Mouse (Mus musculus): ENCODE data around the gene Epyc.
A peak's percentile ranks its signal among the peaks of the same experiment; 100 is the strongest.

Gene Epyc

DNA sequence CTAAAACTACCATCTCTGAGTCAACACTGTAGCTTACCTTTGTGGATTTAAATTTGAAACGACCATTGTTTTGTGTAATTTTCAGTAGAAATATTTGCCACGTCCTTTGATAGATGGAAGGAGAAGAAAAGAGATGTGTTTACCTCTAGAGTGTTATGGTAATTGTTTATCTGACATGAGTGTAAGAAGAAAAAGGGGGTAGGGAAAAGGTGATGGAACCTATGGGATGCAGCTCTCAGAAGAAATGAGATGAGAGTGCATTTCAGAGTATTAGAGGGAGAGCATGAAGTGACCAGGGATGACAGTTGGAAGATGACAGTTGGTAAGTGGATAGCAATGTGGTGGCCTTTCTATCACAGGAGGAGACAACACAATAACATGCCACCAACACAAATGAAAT lies at the start of gene Epyc:
Gene Epyc (plus strand): TSS at position 301 of the 400 bp plus-strand sequence.
- ATAC-seq (ENCODE audit: insufficient number of reproducible peaks, low FRiP score, low TSS enrichment): no peak

- ATAC-seq (ENCODE audit: insufficient number of reproducible peaks, low FRiP score, low TSS enrichment): no peak
These were observed 48.2 kb upstream of the Epyc start for GRCm38 (mm10) chr10:97595680-97596079.

GRCm38 (mm10) chr10:97601744-97602143 lies 42.1 kb upstream of the Epyc start:
- no peak for ATAC-seq (ENCODE audit: insufficient number of reproducible peaks, low FRiP score, low TSS enrichment)

DNA sequence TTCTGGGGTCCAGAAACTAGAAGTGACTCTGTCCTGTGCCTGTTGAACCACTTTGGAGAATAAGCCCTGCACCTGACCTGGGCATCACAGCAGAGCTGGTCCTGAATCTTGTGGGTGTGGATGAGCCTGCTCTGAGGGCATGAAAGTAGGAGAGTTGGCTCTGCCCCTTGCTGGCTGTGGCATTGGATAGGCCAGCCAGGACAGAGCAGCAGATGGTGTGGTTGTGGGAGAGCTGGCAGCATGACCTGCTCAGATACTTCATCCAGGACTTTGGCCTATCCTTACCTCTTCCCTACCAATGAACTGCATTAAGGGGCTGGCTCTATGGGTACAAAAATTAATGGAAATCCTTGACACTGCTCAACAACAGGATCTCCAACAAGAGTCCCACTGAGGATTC lies 40.6 kb upstream of the Epyc start:
- ATAC-seq (ENCODE audit: insufficient number of reproducible peaks, low FRiP score, low TSS enrichment): peak; percentile 100

GRCm38 (mm10) chr10:97606579-97606978 lies 37.3 kb upstream of the Epyc start, which contains the start of gene Kera:
Gene Kera, plus strand, starts transcription at chr10:97606879.
- no peak for ATAC-seq (ENCODE audit: insufficient number of reproducible peaks, low FRiP score, low TSS enrichment)

GRCm38 (mm10) chr10:97622328-97622727 lies 21.5 kb upstream of the Epyc start:
- no peak for ATAC-seq (ENCODE audit: insufficient number of reproducible peaks, low FRiP score, low TSS enrichment)

DNA sequence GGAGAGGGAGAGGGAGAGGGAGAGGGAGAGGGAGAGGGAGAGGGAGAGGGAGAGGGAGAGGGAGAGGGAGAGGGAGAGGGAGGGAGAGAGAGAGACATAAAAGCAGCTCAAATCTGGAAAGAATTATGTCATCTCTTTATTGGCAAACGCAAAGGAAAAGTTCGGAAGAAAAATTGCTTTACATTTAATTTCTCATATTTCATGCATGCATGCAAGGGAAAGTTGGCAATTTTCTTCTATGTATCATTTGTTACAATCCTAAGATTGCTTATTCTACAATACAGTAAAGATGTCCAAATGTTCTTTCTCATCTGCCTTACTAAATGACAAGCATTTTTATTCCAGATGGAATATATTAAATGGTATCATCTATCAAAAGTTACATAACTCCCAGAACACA lies 19.5 kb upstream of the Epyc start:
- no peak for ATAC-seq (ENCODE audit: insufficient number of reproducible peaks, low FRiP score, low TSS enrichment)

DNA sequence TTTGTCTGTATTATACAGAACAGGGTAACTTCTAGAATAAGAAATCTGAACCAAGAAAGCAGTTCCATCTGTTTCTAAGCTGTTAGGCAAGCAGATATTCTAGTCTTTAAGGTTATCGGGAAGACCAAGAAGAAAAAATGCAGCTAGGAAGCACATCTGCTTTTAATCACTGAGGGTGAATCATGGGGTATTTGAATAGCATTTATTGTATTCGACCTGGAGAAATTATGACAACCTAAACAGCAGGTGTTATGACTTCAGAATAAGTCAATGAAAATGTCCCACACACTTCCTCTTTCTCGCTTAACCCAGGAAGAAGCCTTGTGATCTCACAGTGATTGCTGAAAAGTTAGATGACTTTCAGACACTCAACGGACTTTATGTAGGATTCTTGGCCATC lies 18.8 kb upstream of the Epyc start:
- ATAC-seq (ENCODE audit: insufficient number of reproducible peaks, low FRiP score, low TSS enrichment): no peak

DNA sequence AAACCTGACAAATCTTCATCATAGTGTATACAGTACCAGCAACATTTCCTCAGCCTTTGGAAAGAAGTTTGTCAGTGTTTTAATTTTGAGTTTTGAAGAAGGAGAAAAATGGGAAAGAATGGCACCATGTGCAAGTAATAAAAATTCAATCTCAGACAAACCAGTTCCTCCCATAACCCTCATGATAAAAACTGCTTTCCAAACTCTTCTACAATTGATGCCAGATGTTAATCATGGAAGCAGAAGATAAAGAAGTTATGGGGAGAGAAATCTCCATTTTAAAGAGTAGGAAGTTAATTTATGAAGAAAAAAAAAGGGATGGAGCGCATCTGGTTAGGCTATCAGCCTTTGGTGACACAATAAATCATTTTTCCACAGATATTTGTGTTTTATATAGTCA lies 17.3 kb upstream of the Epyc start:
- no peak for ATAC-seq (ENCODE audit: insufficient number of reproducible peaks, low FRiP score, low TSS enrichment)

GRCm38 (mm10) chr10:97631061-97631460 lies 12.8 kb upstream of the Epyc start:
- ATAC-seq (ENCODE audit: insufficient number of reproducible peaks, low FRiP score, low TSS enrichment): no peak

DNA sequence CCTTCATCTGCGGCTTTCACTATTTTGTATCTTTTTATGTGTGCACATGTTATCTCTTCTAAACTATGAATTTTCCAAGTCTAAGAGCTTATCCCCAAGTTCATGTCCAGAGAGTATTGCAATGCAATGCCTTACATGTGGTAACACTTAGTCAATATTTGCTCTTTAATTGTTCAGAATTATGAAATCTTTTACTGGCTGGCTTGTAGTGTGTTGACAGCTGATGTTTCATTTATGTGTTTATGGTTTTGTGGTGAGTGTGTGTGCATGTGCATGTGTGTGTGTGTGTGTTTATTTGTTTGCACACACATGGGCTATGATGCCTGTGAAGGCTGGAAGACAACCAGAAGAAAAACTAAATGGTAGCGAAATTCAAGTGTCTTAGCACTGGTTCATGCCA lies 1.9 kb upstream of the Epyc start:
- ATAC-seq (ENCODE audit: insufficient number of reproducible peaks, low FRiP score, low TSS enrichment): no peak

- no peak for ATAC-seq (ENCODE audit: insufficient number of reproducible peaks, low FRiP score, low TSS enrichment)
These were observed 6.5 kb downstream of the Epyc start for GRCm38 (mm10) chr10:97650334-97650733.

- ATAC-seq (ENCODE audit: insufficient number of reproducible peaks, low FRiP score, low TSS enrichment): no peak
These were observed 15.6 kb downstream of the Epyc start for GRCm38 (mm10) chr10:97659489-97659888.

GRCm38 (mm10) chr10:97668656-97669055 lies 24.8 kb downstream of the Epyc start:
- ATAC-seq (ENCODE audit: insufficient number of reproducible peaks, low FRiP score, low TSS enrichment): no peak

- ATAC-seq (ENCODE audit: insufficient number of reproducible peaks, low FRiP score, low TSS enrichment): peak; percentile 79
These were observed 26.3 kb downstream of the Epyc start for GRCm38 (mm10) chr10:97670202-97670601.

- peak; percentile 85 for ATAC-seq (ENCODE audit: insufficient number of reproducible peaks, low FRiP score, low TSS enrichment)
These were observed 29.4 kb downstream of the Epyc start for GRCm38 (mm10) chr10:97673239-97673638.

DNA sequence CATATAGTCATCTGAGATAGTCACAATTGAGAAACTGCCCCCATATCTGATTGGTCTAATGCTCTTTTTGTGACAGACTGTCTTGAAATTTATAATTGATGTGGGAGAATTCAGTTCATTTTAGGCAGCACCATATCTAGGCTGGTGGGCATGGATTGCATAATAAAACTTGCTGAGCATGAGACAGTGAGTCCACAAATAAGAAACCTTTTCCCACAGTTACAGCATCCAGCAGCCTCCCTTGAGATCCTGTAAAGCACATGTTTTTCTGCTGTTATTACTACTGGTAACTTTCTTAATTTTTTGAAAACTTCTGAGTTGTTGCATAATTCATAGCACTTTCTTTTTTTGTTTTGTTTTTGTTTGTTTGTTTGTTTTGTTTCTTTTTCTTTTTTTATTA lies 39.1 kb downstream of the Epyc start:
- ATAC-seq (ENCODE audit: insufficient number of reproducible peaks, low FRiP score, low TSS enrichment): no peak

- ATAC-seq (ENCODE audit: insufficient number of reproducible peaks, low FRiP score, low TSS enrichment): no peak
These were observed 43.3 kb downstream of the Epyc start for GRCm38 (mm10) chr10:97687198-97687597.

GRCm38 (mm10) chr10:97689425-97689824 lies 45.6 kb downstream of the Epyc start:
- ATAC-seq (ENCODE audit: insufficient number of reproducible peaks, low FRiP score, low TSS enrichment): no peak

- no peak for ATAC-seq (ENCODE audit: insufficient number of reproducible peaks, low FRiP score, low TSS enrichment)
These were observed 49.0 kb downstream of the Epyc start, which contains the start of gene Ccer1 for GRCm38 (mm10) chr10:97692913-97693312. Gene Ccer1, plus strand, starts transcription at chr10:97693059.

- no peak for ATAC-seq (ENCODE audit: insufficient number of reproducible peaks, low FRiP score, low TSS enrichment)
These were observed 49.7 kb downstream of the Epyc start for GRCm38 (mm10) chr10:97693398-97694135.

DNA sequence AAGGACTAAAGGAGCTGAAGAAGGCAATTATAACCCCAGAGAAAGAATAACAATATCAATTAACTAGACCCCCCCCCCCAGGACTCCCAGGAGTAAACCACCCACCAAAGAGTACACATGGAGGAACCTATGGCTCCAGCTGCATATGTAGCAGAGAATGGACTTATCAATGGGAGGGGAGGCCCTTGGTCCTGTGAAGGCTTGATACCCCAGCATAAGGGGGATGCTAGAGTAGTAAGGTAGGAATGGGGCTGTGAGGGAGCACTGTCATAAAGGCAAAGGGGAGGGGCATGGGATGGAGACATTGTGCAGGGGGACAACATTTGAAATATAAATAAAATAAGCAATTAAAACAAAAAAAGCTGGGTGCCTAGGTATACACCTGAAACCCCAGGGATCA lies 58.5 kb downstream of the Epyc start:
- ATAC-seq (ENCODE audit: insufficient number of reproducible peaks, low FRiP score, low TSS enrichment): no peak
